Mouse (Mus musculus) stomach, embryonic 15.5 days (tissue): Measurements from ENCODE around the gene Trim11. TPM values are rescaled to one million over a fixed set of nuclear protein-coding genes. Genes with fewer than 3 reads are reported as not detected.

Experiments used
- ATAC-seq: fragments of 200-750 bp; cut with Nextera tagmentation; 2 replicates; pipeline ENCODE4 v1.8.0; 2017; ENCODE audit warnings: low read depth, moderate number of reproducible peaks, moderate TSS enrichment; ENCODE audit not compliant: insufficient read depth, low FRiP score
- H3K27ac ChIP-seq: fragments of 300-500 bp; sonication (generic); 2 replicates; pipeline ENCODE4 v1.5.1; 2015; ENCODE audit warnings: mild to moderate bottlenecking, inconsistent platforms
- H3K27me3 ChIP-seq: fragments of 300-500 bp; sonication (generic); replicated peaks from 2 replicates; pipeline ENCODE4 v1.6.1; 2015; ENCODE audit warnings: inconsistent platforms
- H3K36me3 ChIP-seq: fragments of 300-500 bp; sonication (generic); 2 replicates; pipeline ENCODE4 v1.6.1; 2015; ENCODE audit warnings: inconsistent platforms
- H3K4me1 ChIP-seq: fragments of 300-500 bp; sonication (generic); 2 replicates; pipeline ENCODE4 v1.6.1; 2015; ENCODE audit warnings: inconsistent platforms
- H3K4me2 ChIP-seq: fragments of 300-500 bp; sonication (generic); 2 replicates; pipeline ENCODE4 v1.6.1; 2015; ENCODE audit warnings: mild to moderate bottlenecking, inconsistent platforms
- H3K4me3 ChIP-seq: fragments of 300-500 bp; sonication (generic); replicated peaks from 2 replicates; pipeline ENCODE4 v1.5.1; 2015; ENCODE audit warnings: inconsistent platforms
- H3K9ac ChIP-seq: fragments of 300-500 bp; sonication (generic); 2 replicates; pipeline ENCODE4 v1.6.1; 2015; ENCODE audit warnings: inconsistent platforms
- H3K9me3 ChIP-seq: fragments of 300-500 bp; sonication (generic); 2 replicates; pipeline ENCODE4 v1.6.1; 2016; ENCODE audit warnings: inconsistent platforms
- WGBS: fragments of 180-500 bp; shearing (Covaris S2); methylation state at CpG from one replicate; pipeline ENCODE4 v1.1.7; 2015; 5-methylcytosine and 5-hydroxymethylcytosine counted together
- microRNA-seq: library from miRNA; unstranded; fragments of <30 nt; microRNA quantifications from one replicate; pipeline ENCODE4, GENCODE M21; 2016
- polyA plus RNA-seq: library from polyadenylated mRNA; unstranded; fragments of >200 nt; fragmentation: Nextera tagmentation; extraction: Ambion mirVana; gene quantifications from 2 replicates; pipeline ENCODE4 v1.2.1, GENCODE M21; 2015

Trim11 gene
- polyA plus RNA-seq, 1 experiment from 2014 or later: 17.9 TPM

GRCm38 (mm10) chr11:58997541-58997940, 19.6 kb downstream of the Trim11 start:
- Histone ChIP-seq H3K4me1 (peaks cover 9% of the 10 kb centered on the region; the same call in 1 of the 2 replicates), H3K36me3 (no peaks in the 10 kb centered on the region), H3K27ac (no peak overlapping the region), H3K27me3 (peaks cover 18% of the 10 kb centered on the region; the same call in 1 of the 2 replicates), H3K4me2 (no peak overlapping the region), H3K9me3 (no peaks in the 10 kb centered on the region), H3K4me3 (no peak overlapping the region), H3K9ac (no peak overlapping the region)
- ATAC-seq: no peak
- WGBS: 78% methylated on average over 5 of the region's 5 CpGs

- peaks cover 13% of the 10 kb centered on the region; the same call in 1 of the 2 replicates for H3K27me3 ChIP-seq
- H3K4me1 ChIP-seq: peaks cover 8% of the 10 kb centered on the region; the same call in 1 of the 2 replicates
- no peaks in the 10 kb centered on the region for H3K9me3 ChIP-seq
- H3K27ac ChIP-seq: no peak overlapping the region
- H3K4me3 ChIP-seq: no peak overlapping the region
- no peak for ATAC-seq
- no peaks in the 10 kb centered on the region for H3K36me3 ChIP-seq
- H3K9ac ChIP-seq: no peak overlapping the region
- no peak overlapping the region for H3K4me2 ChIP-seq
- 41% methylated on average over 11 of the region's 11 CpGs for WGBS
Measured at GRCm38 (mm10) chr11:58999158-58999557, 21.3 kb downstream of the Trim11 start.

- 79% methylated on average over 6 of the region's 6 CpGs for WGBS
- Histone ChIP-seq H3K36me3 (no peaks in the 10 kb centered on the region), H3K4me3 (no peak overlapping the region), H3K9ac (no peak overlapping the region), H3K27ac (no peak overlapping the region), H3K27me3 (peaks cover 13% of the 10 kb centered on the region; the same call in 1 of the 2 replicates), H3K4me1 (peaks cover 3% of the 10 kb centered on the region; the same call in 1 of the 2 replicates), H3K4me2 (no peak overlapping the region), H3K9me3 (no peaks in the 10 kb centered on the region)
- ATAC-seq: no peak
Measured at GRCm38 (mm10) chr11:58999830-59000229, 21.9 kb downstream of the Trim11 start.

- no peak for ATAC-seq
- Histone ChIP-seq H3K4me2 (no peak overlapping the region), H3K4me1 (peaks cover under 1% of the 10 kb centered on the region; the same call in 1 of the 2 replicates), H3K36me3 (no peaks in the 10 kb centered on the region), H3K9me3 (no peaks in the 10 kb centered on the region), H3K27ac (no peak overlapping the region), H3K4me3 (no peak overlapping the region), H3K27me3 (0 out of 2 replicates have a peak, but pooled peaks cover 6% of the 10 kb centered on the region), H3K9ac (no peak overlapping the region)
- WGBS: 93% methylated on average over 21 of the region's 21 CpGs
Measured at GRCm38 (mm10) chr11:59000635-59001034, 22.7 kb downstream of the Trim11 start.

- Histone ChIP-seq H3K9ac (no peak overlapping the region), H3K4me1 (no peaks in the 10 kb centered on the region), H3K27ac (no peak overlapping the region), H3K36me3 (no peaks in the 10 kb centered on the region), H3K4me3 (no peak overlapping the region), H3K27me3 (no peaks in the 10 kb centered on the region), H3K9me3 (no peaks in the 10 kb centered on the region), H3K4me2 (no peak overlapping the region)
- WGBS: 70% methylated on average over 7 of the region's 7 CpGs
- no peak for ATAC-seq
Measured at GRCm38 (mm10) chr11:59002327-59003079, 24.6 kb downstream of the Trim11 start.

GRCm38 (mm10) chr11:59015052-59015451, 37.2 kb downstream of the Trim11 start:
- H3K4me1 ChIP-seq: no peaks in the 10 kb centered on the region
- H3K9me3 ChIP-seq: no peaks in the 10 kb centered on the region
- no peaks in the 10 kb centered on the region for H3K36me3 ChIP-seq
- no peaks in the 10 kb centered on the region for H3K27me3 ChIP-seq
- no peak overlapping the region for H3K27ac ChIP-seq
- 38% methylated on average over 9 of the region's 9 CpGs for WGBS
- no peak for ATAC-seq
- H3K4me2 ChIP-seq: no peak overlapping the region
- H3K4me3 ChIP-seq: no peak overlapping the region
- H3K9ac ChIP-seq: no peak overlapping the region

- Histone ChIP-seq H3K4me3 (no peak overlapping the region), H3K27ac (no peak overlapping the region), H3K4me2 (no peak overlapping the region), H3K9ac (no peak overlapping the region), H3K4me1 (no peaks in the 10 kb centered on the region), H3K9me3 (no peaks in the 10 kb centered on the region), H3K27me3 (no peaks in the 10 kb centered on the region), H3K36me3 (no peaks in the 10 kb centered on the region)
- ATAC-seq: no peak
- 60% methylated on average over 6 of the region's 6 CpGs for WGBS
Measured at GRCm38 (mm10) chr11:59026411-59026810, 48.5 kb downstream of the Trim11 start.

GRCm38 (mm10) chr11:59029003-59029402, 51.1 kb downstream of the Trim11 start:
- Histone ChIP-seq H3K36me3 (no peaks in the 10 kb centered on the region), H3K9ac (no peak overlapping the region), H3K4me2 (no peak overlapping the region), H3K9me3 (no peaks in the 10 kb centered on the region), H3K27me3 (no peaks in the 10 kb centered on the region), H3K27ac (no peak overlapping the region), H3K4me3 (no peak overlapping the region), H3K4me1 (no peaks in the 10 kb centered on the region)
- no peak for ATAC-seq
- WGBS: 92% methylated on average over 13 of the region's 13 CpGs

Small RNA genes within 50 kb of the gene (microRNA-seq; reads per million reads assigned to microRNA genes)
- gene Gm44313: not detected

Other genes starting within 250 kb of the Trim11 start
- not detected in 2 replicates for gene Olfr317, start 238.9 kb upstream of the Trim11 start, polyA plus RNA-seq
- not detected in 2 replicates for gene Olfr316, start 225.4 kb upstream of the Trim11 start, polyA plus RNA-seq
- gene Olfr315, start 204.9 kb upstream of the Trim11 start, polyA plus RNA-seq: not detected in 2 replicates
- gene Olfr314, start 195.1 kb upstream of the Trim11 start, polyA plus RNA-seq: not detected in 2 replicates
- 9.6 and 14.0 TPM in 2 replicates for gene Fam183b, start 176.1 kb upstream of the Trim11 start, polyA plus RNA-seq
- not detected in 2 replicates for gene Olfr313, start 163.1 kb upstream of the Trim11 start, polyA plus RNA-seq
- gene Olfr312, start 148.9 kb upstream of the Trim11 start, polyA plus RNA-seq: not detected in 2 replicates
- gene Olfr311, start 138.8 kb upstream of the Trim11 start, polyA plus RNA-seq: not detected in 2 replicates
- gene Gm12258, start 130.9 kb upstream of the Trim11 start, polyA plus RNA-seq: 8.2 and 8.5 TPM in 2 replicates
- gene 2810021J22Rik, start 110.9 kb upstream of the Trim11 start, polyA plus RNA-seq: 6.7 and 6.8 TPM in 2 replicates
- 4.6 and 5.6 TPM in 2 replicates for gene Zfp39, start 73.9 kb upstream of the Trim11 start, polyA plus RNA-seq
- gene Btnl10, start 60.2 kb upstream of the Trim11 start, polyA plus RNA-seq: 0.59 and 0.95 TPM in 2 replicates
- 229 and 235 TPM in 2 replicates for gene Rnf187, start 39.2 kb upstream of the Trim11 start, polyA plus RNA-seq
- 42.0 and 45.8 TPM in 2 replicates for gene Hist3h2ba, start 29.2 kb upstream of the Trim11 start, polyA plus RNA-seq
- 29.6 and 32.2 TPM in 2 replicates for gene Hist3h2a, start 23.4 kb upstream of the Trim11 start, polyA plus RNA-seq
- gene Trim17, start 23.4 kb upstream of the Trim11 start, polyA plus RNA-seq: 0.19 and 0.28 TPM in 2 replicates
- gene Obscn, start 158.3 kb downstream of the Trim11 start, polyA plus RNA-seq: 0.73 and 0.80 TPM in 2 replicates
- gene Iba57, start 185.6 kb downstream of the Trim11 start, polyA plus RNA-seq: 6.2 and 7.7 TPM in 2 replicates
- 1.2 and 1.7 TPM in 2 replicates for gene Gjc2, start 205.1 kb downstream of the Trim11 start, polyA plus RNA-seq
- 115 and 121 TPM in 2 replicates for gene Guk1, start 214.1 kb downstream of the Trim11 start, polyA plus RNA-seq
- gene Mrpl55, start 224.4 kb downstream of the Trim11 start, polyA plus RNA-seq: 84.4 and 90.4 TPM in 2 replicates
- 27.7 and 29.2 TPM in 2 replicates for gene 2310033P09Rik, start 230.2 kb downstream of the Trim11 start, polyA plus RNA-seq